In genomic region chr1:131064202-131064601, GRCm38 (mm10) we compare ENCODE assay signal across 13 mouse cellular contexts. TPM values are rescaled to one million over a fixed set of nuclear protein-coding genes. Genes with fewer than 3 reads are reported as not detected.
DNase-seq lines count a peak whose midpoint lies in the region; ATAC-seq and TF ChIP-seq lines count a peak whose summit lies in the region.
"Had no signal": no experiment of that assay in that cellular context is flagged by ENCODE, and none has a peak within 500 bp of the region (broad histone marks: within the 10 kb centered on the region; RNA-seq: fewer than 3 reads in every experiment).

No protein-coding gene starts in this region.

- WGBS in midbrain, embryonic 14.5 days, result 34% methylated on average over 6 of the region's 6 CpGs
- WGBS in midbrain, embryonic 10.5 days, result 77% methylated on average over 6 of the region's 6 CpGs
- 36% methylated on average over 6 of the region's 6 CpGs for WGBS in hindbrain, embryonic 15.5 days
- WGBS in neural tube, embryonic 14.5 days, result 45% methylated on average over 6 of the region's 6 CpGs
- 92% methylated on average over 6 of the region's 6 CpGs for WGBS in thymus, adult 2 months

- no peaks in the 10 kb centered on the region for H3K36me3 ChIP-seq in midbrain, embryonic 14.5 days (ENCODE audit: control insufficient read depth, insufficient read depth, low read length)
- H3K36me3 ChIP-seq in midbrain, embryonic 10.5 days, result peaks cover 29% of the 10 kb centered on the region
- H3K36me3 ChIP-seq in hindbrain, embryonic 15.5 days, result no peaks in the 10 kb centered on the region
- no peaks in the 10 kb centered on the region for H3K36me3 ChIP-seq in neural tube, embryonic 14.5 days (ENCODE audit: control insufficient read depth, insufficient read depth, low read length)
- H3K36me3 ChIP-seq in thymus, adult 2 months (ENCODE audit: control insufficient read depth, insufficient read depth, low read length), result no peaks in the 10 kb centered on the region

- H3K9ac ChIP-seq in midbrain, embryonic 14.5 days (replicated peaks; ENCODE audit: low read length), result no peak overlapping the region
- no peak overlapping the region for H3K9ac ChIP-seq in hindbrain, embryonic 15.5 days
- H3K9ac ChIP-seq in neural tube, embryonic 14.5 days (replicated peaks; ENCODE audit: low read depth, low read length), result no peak overlapping the region

- ATAC-seq in midbrain, embryonic 14.5 days (ENCODE audit: low FRiP score, low TSS enrichment), result peak; percentile 18; the same call in 1 of the 2 replicates
- peak; percentile 35; the same call in 1 of the 2 replicates for ATAC-seq in hindbrain, embryonic 15.5 days (ENCODE audit: low FRiP score, low read depth)
- ATAC-seq in neural tube, embryonic 14.5 days (ENCODE audit: low read depth), result 0 out of 2 replicates have a peak, but pooled peaks have one; percentile 13
- ATAC-seq: activated CD4-positive, CD25-positive, alpha-beta regulatory T cell, adult 4 months had no signal

- no peak for TF ChIP-seq POLR2A in thymus, adult 2 months (IDR thresholded peaks at IDR 0.05; ENCODE audit: control insufficient read depth, extremely low read depth, insufficient read depth, low read length, poor library complexity)

- H3K4me3 ChIP-seq in gastrocnemius, adult 2 months, result no peak overlapping the region
- no peak overlapping the region for H3K4me3 ChIP-seq in midbrain, embryonic 14.5 days (replicated peaks; ENCODE audit: low read depth, low read length)
- H3K4me3 ChIP-seq in midbrain, embryonic 10.5 days, result no peak overlapping the region
- H3K4me3 ChIP-seq in hindbrain, embryonic 15.5 days, result no peak overlapping the region
- H3K4me3 ChIP-seq in neural tube, embryonic 14.5 days (ENCODE audit: low read depth, low read length), result no peak overlapping the region
- H3K4me3 ChIP-seq in thymus, adult 2 months (ENCODE audit: control insufficient read depth, insufficient read depth, low read length), result no peak overlapping the region
- H3K4me3 ChIP-seq: heart, adult 2 months had no signal

- peaks cover 29% of the 10 kb centered on the region for H3K4me1 ChIP-seq in midbrain, embryonic 14.5 days (ENCODE audit: control insufficient read depth, insufficient read depth, low read length)
- H3K4me1 ChIP-seq in midbrain, embryonic 10.5 days, result peaks cover 57% of the 10 kb centered on the region
- peaks cover 31% of the 10 kb centered on the region for H3K4me1 ChIP-seq in hindbrain, embryonic 15.5 days (replicated peaks)
- peaks cover 8% of the 10 kb centered on the region; the same call in 1 of the 2 replicates for H3K4me1 ChIP-seq in neural tube, embryonic 14.5 days (ENCODE audit: control insufficient read depth, insufficient read depth, low read length)
- peaks cover 17% of the 10 kb centered on the region for H3K4me1 ChIP-seq in thymus, adult 2 months (replicated peaks; ENCODE audit: control insufficient read depth, insufficient read depth, low read length)

- no peak for TF ChIP-seq CTCF in gastrocnemius, adult 2 months (IDR thresholded peaks at IDR 0.05)
- TF ChIP-seq CTCF in thymus, adult 2 months (IDR thresholded peaks at IDR 0.05; ENCODE audit: borderline replicate concordance, control insufficient read depth, extremely low read depth, insufficient read depth, low read length, poor library complexity), result no peak

- DNase-seq in gastrocnemius, adult 2 months, result no peak
- DNase-seq in gastrocnemius, adult 8-10 months (ENCODE audit: low spot score in 2 of 2), result no peak
- DNase-seq in midbrain, embryonic 14.5 days, result peak; percentile 50
- no peak for DNase-seq in midbrain, embryonic 10.5 days (ENCODE audit: low spot score)
- DNase-seq in kidney, postnatal 4 days, result no peak
- no peak for DNase-seq in thymus, adult 2 months

- intact Hi-C loops in gastrocnemius, adult 2 months (cut with DNase I), result loop anchor here (5.0 to 10.0 kb wide), 2 partner anchors 33 to 349 kb away; partner anchors contain the start of genes Gm29427, Mapkapk2 and Yod1

- peak overlapping the region; percentile 85; the same call in 1 of the 2 replicates for H3K27ac ChIP-seq in gastrocnemius, adult 2 months
- peak overlapping the region; percentile 37; the same call in 1 of the 2 replicates for H3K27ac ChIP-seq in midbrain, embryonic 14.5 days (replicated peaks; ENCODE audit: low read depth, low read length)
- no peak overlapping the region; the same call in 1 of the 2 replicates for H3K27ac ChIP-seq in midbrain, embryonic 10.5 days (replicated peaks)
- 0 out of 2 replicates have a peak overlapping the region, but pooled peaks have one; percentile 5 for H3K27ac ChIP-seq in hindbrain, embryonic 15.5 days (replicated peaks)
- H3K27ac ChIP-seq in neural tube, embryonic 14.5 days (ENCODE audit: low read depth, low read length), result no peak overlapping the region
- no peak overlapping the region for H3K27ac ChIP-seq in thymus, adult 2 months (ENCODE audit: control insufficient read depth, insufficient read depth, low read length)
- H3K27ac ChIP-seq: kidney, postnatal 0 days had no signal

- no peak overlapping the region for H3K4me2 ChIP-seq in midbrain, embryonic 14.5 days (ENCODE audit: low read length)
- H3K4me2 ChIP-seq in hindbrain, embryonic 15.5 days, result no peak overlapping the region
- no peak overlapping the region for H3K4me2 ChIP-seq in neural tube, embryonic 14.5 days (ENCODE audit: low read depth, low read length)

- no peaks in the 10 kb centered on the region for H3K27me3 ChIP-seq in midbrain, embryonic 14.5 days (ENCODE audit: control insufficient read depth, insufficient read depth, low read length)
- H3K27me3 ChIP-seq in midbrain, embryonic 10.5 days (ENCODE audit: low read depth, poor library complexity, severe bottlenecking), result no peaks in the 10 kb centered on the region
- H3K27me3 ChIP-seq in hindbrain, embryonic 15.5 days, result no peaks in the 10 kb centered on the region
- no peaks in the 10 kb centered on the region for H3K27me3 ChIP-seq in neural tube, embryonic 14.5 days (ENCODE audit: control insufficient read depth, insufficient read depth, low read length)
- H3K27me3 ChIP-seq in thymus, adult 2 months (ENCODE audit: control insufficient read depth, insufficient read depth, low read length), result no peaks in the 10 kb centered on the region

- no peaks in the 10 kb centered on the region for H3K9me3 ChIP-seq in midbrain, embryonic 14.5 days (ENCODE audit: control insufficient read depth, low read length)
- H3K9me3 ChIP-seq in midbrain, embryonic 10.5 days (replicated peaks), result no peaks in the 10 kb centered on the region
- no peaks in the 10 kb centered on the region for H3K9me3 ChIP-seq in hindbrain, embryonic 15.5 days
- H3K9me3 ChIP-seq in neural tube, embryonic 14.5 days (ENCODE audit: control insufficient read depth, low read length), result no peaks in the 10 kb centered on the region

RNA-seq across cellular contexts. Expression of gene Mapkapk2, which starts 33.4 kb away (rescaled TPM):
- 100 to 1,000 TPM; 203 to 251 TPM for total RNA-seq in gastrocnemius, adult 2 months (2021)
- total RNA-seq in gastrocnemius, adult 8-10 months (2022), result 100 to 1,000 TPM; 215 to 257 (median 231) TPM
- 25.0 and 35.0 TPM in 2 replicates for polyA plus RNA-seq in midbrain, embryonic 14.5 days (2014; fragmentation: Nextera tagmentation; extraction: Ambion mirVana)
- 50.9 and 55.7 TPM in 2 replicates for polyA plus RNA-seq in midbrain, embryonic 10.5 days (2016; fragmentation: Nextera tagmentation; extraction: Ambion mirVana)
- 20.0 and 22.1 TPM in 2 replicates for polyA plus RNA-seq in hindbrain, embryonic 15.5 days (2015; fragmentation: Nextera tagmentation; extraction: Ambion mirVana)
- polyA plus RNA-seq in neural tube, embryonic 14.5 days (2014; fragmentation: Nextera tagmentation; extraction: Ambion mirVana), result 15.8 and 16.1 TPM in 2 replicates
- polyA plus RNA-seq in thymus, adult 2 months (2012; rRNA removed), result 67.2 and 69.6 TPM in 2 replicates

RNA-seq across cellular contexts. Expression of gene Il10, which starts 44.6 kb away (rescaled TPM):
- not detected for total RNA-seq in gastrocnemius, adult 2 months (2021)
- total RNA-seq in gastrocnemius, adult 8-10 months (2022), result not detected
- not detected in 2 replicates for polyA plus RNA-seq in midbrain, embryonic 14.5 days (2014; fragmentation: Nextera tagmentation; extraction: Ambion mirVana)
- polyA plus RNA-seq in midbrain, embryonic 10.5 days (2016; fragmentation: Nextera tagmentation; extraction: Ambion mirVana), result not detected in 2 replicates
- not detected in 2 replicates for polyA plus RNA-seq in hindbrain, embryonic 15.5 days (2015; fragmentation: Nextera tagmentation; extraction: Ambion mirVana)
- polyA plus RNA-seq in neural tube, embryonic 14.5 days (2014; fragmentation: Nextera tagmentation; extraction: Ambion mirVana), result not detected in 2 replicates
- 0.09 and 0.15 TPM in 2 replicates for polyA plus RNA-seq in thymus, adult 2 months (2012; rRNA removed)
- total RNA-seq: heart, adult 2 months; left cerebral cortex, adult 18-20 months had no signal
- polyA plus RNA-seq: heart, adult 2 months; liver, embryonic 16.5 days had no signal

Comparison
In these comparisons a context has a peak if more than half of its experiments do, and no peak if none do; other contexts are left out.
1. H3K27ac ChIP-seq: peak in gastrocnemius, adult 2 months (single experiment), midbrain, embryonic 14.5 days (single experiment) and hindbrain, embryonic 15.5 days (single experiment); none in midbrain, embryonic 10.5 days (single experiment), neural tube, embryonic 14.5 days (single experiment) and thymus, adult 2 months (single experiment).
2. Peak in every context shown above with its lines, with median percentiles within 50 percentile points of each other: ATAC-seq.